Mouse (Mus musculus): ENCODE results near the gene Numa1. TPM values are rescaled to one million over a fixed set of nuclear protein-coding genes. Genes with fewer than 3 reads are reported as not detected.
A peak's percentile ranks its signal among the peaks of the same experiment; 100 is the strongest.

The Numa1 gene
- polyA plus RNA-seq, 1 experiment = 89.0 TPM

DNA sequence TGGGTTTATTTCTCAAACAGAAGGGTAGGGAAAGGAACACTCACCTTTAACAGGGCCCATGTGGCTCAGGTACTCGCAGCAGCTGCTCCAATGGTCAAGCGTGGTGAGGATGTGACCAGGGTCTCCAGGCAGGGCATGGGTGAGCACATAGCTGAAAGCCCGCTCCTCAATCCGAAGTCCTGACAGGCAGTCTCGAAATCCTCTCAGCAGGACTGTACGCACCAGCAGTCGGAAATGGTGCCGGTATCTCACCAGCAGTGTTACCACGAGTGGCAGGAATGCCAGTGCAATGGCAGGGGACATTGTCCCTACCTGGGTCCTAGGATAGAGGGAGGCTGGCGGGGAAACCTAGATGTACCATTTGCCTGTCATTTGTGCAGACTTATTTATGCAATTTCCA, 31.9 kb upstream of the Numa1 start:
- TF ChIP-seq POLR2A (IDR thresholded peaks at IDR 0.05; ENCODE audit: borderline replicate concordance, insufficient read depth, low read length) = no peak
- TF ChIP-seq CTCF (IDR thresholded peaks at IDR 0.05; ENCODE audit: borderline replicate concordance, insufficient read depth, low read depth, low read length) = no peak
- no peak for DNase-seq
- no peaks in the 10 kb centered on the region for H3K27me3 ChIP-seq (ENCODE audit: control insufficient read depth, insufficient read depth, low read length)
- H3K4me1 ChIP-seq (ENCODE audit: control insufficient read depth, insufficient read depth, low read length) = peaks cover 4% of the 10 kb centered on the region; the same call in 1 of the 2 replicates
- WGBS = 92% methylated on average over 10 of the region's 10 CpGs
- no peak overlapping the region for H3K27ac ChIP-seq (ENCODE audit: insufficient read depth, low read length)
- no peak overlapping the region for H3K4me3 ChIP-seq (replicated peaks; ENCODE audit: insufficient read depth, low read depth, low read length)

GRCm38 (mm10) chr7:101902846-101903245, 31.1 kb upstream of the Numa1 start:
- Histone ChIP-seq H3K4me3 (replicated peaks; ENCODE audit: insufficient read depth, low read depth, low read length) (no peak overlapping the region), H3K4me1 (ENCODE audit: control insufficient read depth, insufficient read depth, low read length) (peaks cover 4% of the 10 kb centered on the region; the same call in 1 of the 2 replicates), H3K27ac (ENCODE audit: insufficient read depth, low read length) (no peak overlapping the region), H3K27me3 (ENCODE audit: control insufficient read depth, insufficient read depth, low read length) (no peaks in the 10 kb centered on the region)
- no peak for DNase-seq
- no peak for TF ChIP-seq POLR2A (IDR thresholded peaks at IDR 0.05; ENCODE audit: borderline replicate concordance, insufficient read depth, low read length)
- no peak for TF ChIP-seq CTCF (IDR thresholded peaks at IDR 0.05; ENCODE audit: borderline replicate concordance, insufficient read depth, low read depth, low read length)

DNA sequence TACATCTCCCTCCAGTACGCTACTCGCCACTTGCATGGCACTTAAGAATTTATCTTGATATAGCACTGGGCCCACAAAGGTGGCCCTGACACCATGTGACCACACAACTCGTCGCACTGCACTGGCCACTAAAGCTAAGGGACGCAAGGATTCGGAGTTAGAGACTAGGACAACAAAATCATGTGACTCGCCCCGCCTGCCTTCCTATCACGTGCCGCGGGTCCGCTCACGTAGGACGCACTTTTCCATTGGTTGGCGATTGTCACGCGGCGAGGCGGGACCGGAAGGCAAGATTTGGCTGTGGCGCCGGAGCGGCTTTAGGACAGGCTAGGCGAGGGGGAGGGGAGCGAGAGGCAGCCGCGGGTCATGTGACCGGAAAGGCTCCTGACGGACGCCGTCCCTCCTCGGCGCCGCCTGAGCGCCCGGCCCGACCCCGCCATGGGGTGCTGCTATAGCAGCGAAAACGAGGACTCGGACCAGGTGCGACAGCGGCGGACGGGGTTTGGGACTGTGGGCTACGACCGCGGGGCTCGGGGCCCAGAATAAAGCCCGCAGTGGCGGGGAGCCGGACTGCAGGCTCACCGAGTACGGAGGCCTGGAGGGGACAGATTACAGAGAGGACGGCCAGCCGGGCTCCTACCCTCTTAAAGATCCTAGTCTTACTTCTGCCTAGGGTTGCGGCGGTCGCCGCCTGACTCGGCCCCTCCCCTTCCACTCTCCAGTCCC, 28.2 kb upstream of the Numa1 start, which contains the start of gene Lamtor1:
Gene Lamtor1 (plus strand): TSS at position 344 of the 726 bp plus-strand sequence.
- TF ChIP-seq CTCF (IDR thresholded peaks at IDR 0.05; ENCODE audit: borderline replicate concordance, insufficient read depth, low read depth, low read length) (no peak), POLR2A (IDR thresholded peaks at IDR 0.05; ENCODE audit: borderline replicate concordance, insufficient read depth, low read length) (peak; percentile 91)
- H3K4me1 ChIP-seq (ENCODE audit: control insufficient read depth, insufficient read depth, low read length) = peaks cover 15% of the 10 kb centered on the region
- H3K27ac ChIP-seq (ENCODE audit: insufficient read depth, low read length) = peak within 1 kb of the TSS; percentile 97
- no peaks in the 10 kb centered on the region for H3K27me3 ChIP-seq (ENCODE audit: control insufficient read depth, insufficient read depth, low read length)
- peak; percentile 100 for DNase-seq
- WGBS = under 1% methylated on average over 61 of the region's 61 CpGs
- H3K4me3 ChIP-seq (replicated peaks; ENCODE audit: insufficient read depth, low read depth, low read length) = peak within 1 kb of the TSS; percentile 94

GRCm38 (mm10) chr7:101906287-101906681, 27.6 kb upstream of the Numa1 start, which contains the start of gene Tomt:
Gene Tomt (minus strand): TSS chr7:101906359.
- TF ChIP-seq CTCF (IDR thresholded peaks at IDR 0.05; ENCODE audit: borderline replicate concordance, insufficient read depth, low read depth, low read length) (no peak), POLR2A (IDR thresholded peaks at IDR 0.05; ENCODE audit: borderline replicate concordance, insufficient read depth, low read length) (no peak)
- WGBS = 12% methylated on average over 11 of the region's 11 CpGs
- H3K27ac ChIP-seq (ENCODE audit: insufficient read depth, low read length) = peak within 1 kb of the TSS; percentile 97
- DNase-seq = no peak
- H3K4me3 ChIP-seq (replicated peaks; ENCODE audit: insufficient read depth, low read depth, low read length) = peak within 1 kb of the TSS; percentile 94
- H3K27me3 ChIP-seq (ENCODE audit: control insufficient read depth, insufficient read depth, low read length) = no peaks in the 10 kb centered on the region
- peaks cover 15% of the 10 kb centered on the region for H3K4me1 ChIP-seq (ENCODE audit: control insufficient read depth, insufficient read depth, low read length)

DNA sequence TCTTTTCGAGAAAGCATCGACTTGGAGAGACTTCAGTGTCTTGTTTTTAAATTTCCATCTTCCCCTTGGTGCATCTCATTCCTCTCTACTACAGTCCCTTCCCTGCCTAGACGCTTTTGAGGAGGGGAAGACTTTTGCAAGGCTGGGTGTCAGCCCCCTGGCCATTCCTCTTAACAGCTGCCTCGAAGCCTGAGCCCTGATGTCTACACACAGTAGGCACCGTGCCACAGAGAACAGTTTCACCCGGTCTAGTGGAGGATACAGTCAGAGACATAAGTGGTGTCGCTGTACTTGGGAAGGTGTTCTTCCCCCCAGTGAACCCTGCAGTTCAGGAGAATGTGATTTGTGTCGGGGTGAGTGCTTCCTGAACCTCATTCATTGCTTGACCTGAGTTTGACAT, 27.2 kb upstream of the Numa1 start:
- Histone ChIP-seq H3K27ac (ENCODE audit: insufficient read depth, low read length) (no peak overlapping the region), H3K4me1 (ENCODE audit: control insufficient read depth, insufficient read depth, low read length) (peaks cover 15% of the 10 kb centered on the region), H3K27me3 (ENCODE audit: control insufficient read depth, insufficient read depth, low read length) (no peaks in the 10 kb centered on the region), H3K4me3 (replicated peaks; ENCODE audit: insufficient read depth, low read depth, low read length) (peak overlapping the region; percentile 79)
- 60% methylated on average over 8 of the region's 8 CpGs for WGBS
- no peak for TF ChIP-seq CTCF (IDR thresholded peaks at IDR 0.05; ENCODE audit: borderline replicate concordance, insufficient read depth, low read depth, low read length)
- no peak for TF ChIP-seq POLR2A (IDR thresholded peaks at IDR 0.05; ENCODE audit: borderline replicate concordance, insufficient read depth, low read length)
- peak in 1 of 2 experiments; percentile 32 for DNase-seq

GRCm38 (mm10) chr7:101908367-101908766, 25.5 kb upstream of the Numa1 start:
- no peaks in the 10 kb centered on the region for H3K27me3 ChIP-seq (ENCODE audit: control insufficient read depth, insufficient read depth, low read length)
- no peak overlapping the region for H3K4me3 ChIP-seq (replicated peaks; ENCODE audit: insufficient read depth, low read depth, low read length)
- TF ChIP-seq POLR2A (IDR thresholded peaks at IDR 0.05; ENCODE audit: borderline replicate concordance, insufficient read depth, low read length) = no peak
- no peak overlapping the region for H3K27ac ChIP-seq (ENCODE audit: insufficient read depth, low read length)
- DNase-seq = no peak
- 42% methylated on average over 4 of the region's 4 CpGs for WGBS
- peaks cover 15% of the 10 kb centered on the region for H3K4me1 ChIP-seq (ENCODE audit: control insufficient read depth, insufficient read depth, low read length)

DNA sequence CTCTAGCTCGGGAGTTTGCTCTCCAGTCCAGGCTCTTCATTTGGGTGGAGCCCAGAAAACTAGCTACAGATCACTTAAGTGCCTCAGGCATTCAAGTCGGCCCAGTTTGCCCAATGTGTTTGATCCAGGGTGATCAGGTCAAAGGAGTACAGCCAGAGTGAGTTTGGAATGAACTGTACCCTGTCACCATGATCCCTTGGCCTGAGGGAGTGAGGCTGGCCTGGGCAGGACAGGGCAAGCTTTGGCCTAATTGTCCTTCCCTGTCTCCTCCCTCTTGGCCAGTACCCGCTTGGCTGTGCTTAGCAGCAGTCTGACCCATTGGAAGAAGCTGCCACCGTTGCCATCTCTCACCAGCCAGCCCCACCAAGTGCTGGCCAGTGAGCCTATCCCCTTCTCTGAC, 23.8 kb upstream of the Numa1 start:
- Histone ChIP-seq H3K27me3 (ENCODE audit: control insufficient read depth, insufficient read depth, low read length) (no peaks in the 10 kb centered on the region), H3K4me1 (ENCODE audit: control insufficient read depth, insufficient read depth, low read length) (peaks cover 15% of the 10 kb centered on the region), H3K27ac (ENCODE audit: insufficient read depth, low read length) (no peak overlapping the region), H3K4me3 (replicated peaks; ENCODE audit: insufficient read depth, low read depth, low read length) (no peak overlapping the region)
- 50% methylated on average over 4 of the region's 4 CpGs for WGBS
- no peak for TF ChIP-seq CTCF (IDR thresholded peaks at IDR 0.05; ENCODE audit: borderline replicate concordance, insufficient read depth, low read depth, low read length)
- TF ChIP-seq POLR2A (IDR thresholded peaks at IDR 0.05; ENCODE audit: borderline replicate concordance, insufficient read depth, low read length) = no peak
- DNase-seq = no peak

DNA sequence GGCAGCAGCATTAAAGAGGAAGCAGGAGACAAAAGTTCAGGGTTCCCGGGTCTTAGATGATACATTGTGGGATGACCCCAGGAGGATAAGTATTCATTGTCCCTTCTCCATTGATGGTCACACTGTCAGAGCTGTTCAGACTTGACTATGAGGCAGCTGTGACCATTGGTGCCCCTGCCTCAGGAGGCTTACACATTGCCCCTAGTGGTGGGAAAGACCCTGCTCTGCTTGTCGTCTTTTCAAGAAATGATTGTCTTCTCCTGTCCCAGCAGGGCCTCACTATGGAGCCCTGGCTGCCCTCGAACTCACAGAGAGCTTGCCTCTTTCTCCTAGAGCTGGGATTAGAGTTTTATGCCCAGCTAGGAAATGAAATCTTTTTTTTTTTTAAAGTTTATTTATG, 21.9 kb upstream of the Numa1 start:
- DNase-seq = no peak
- WGBS = 55% methylated on average over 3 of the region's 3 CpGs
- TF ChIP-seq POLR2A (IDR thresholded peaks at IDR 0.05; ENCODE audit: borderline replicate concordance, insufficient read depth, low read length) = no peak
- no peak for TF ChIP-seq CTCF (IDR thresholded peaks at IDR 0.05; ENCODE audit: borderline replicate concordance, insufficient read depth, low read depth, low read length)
- H3K4me1 ChIP-seq (ENCODE audit: control insufficient read depth, insufficient read depth, low read length) = peaks cover 10% of the 10 kb centered on the region
- no peak overlapping the region for H3K27ac ChIP-seq (ENCODE audit: insufficient read depth, low read length)
- H3K4me3 ChIP-seq (replicated peaks; ENCODE audit: insufficient read depth, low read depth, low read length) = no peak overlapping the region
- H3K27me3 ChIP-seq (ENCODE audit: control insufficient read depth, insufficient read depth, low read length) = no peaks in the 10 kb centered on the region
